Mouse (Mus musculus): ENCODE measurements at regions not wholly inside any gene's neighbourhood (a gene's known extent, or its start where the extent isn't known, plus 50 kb on each side); places are given as distances from the start of the nearest gene placed in this dataset.

DNA sequence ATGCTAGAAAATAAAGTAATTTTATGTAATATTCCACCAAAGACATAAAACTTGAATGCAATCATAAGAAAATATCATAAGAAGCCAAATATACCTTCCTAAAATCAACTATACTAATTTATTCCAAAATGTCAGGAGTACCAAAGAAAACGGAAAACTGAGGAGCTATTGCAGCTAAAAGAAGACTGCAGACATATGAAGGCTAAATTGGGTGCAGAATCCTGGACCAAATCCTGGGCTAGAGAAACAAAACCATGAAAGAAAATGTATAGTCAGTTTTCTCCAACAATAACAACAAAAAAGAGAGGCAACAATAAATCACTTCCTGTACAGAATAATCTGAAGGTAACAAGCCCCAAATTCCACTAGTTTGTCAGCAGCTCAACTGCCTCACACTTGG lies 126.4 kb upstream of the Steap4 start:
- Histone ChIP-seq H3K4me1 (ENCODE audit: control insufficient read depth, insufficient read depth, low read length) (no peaks in the 10 kb centered on the region), H3K4me3 (replicated peaks; ENCODE audit: extremely low read depth, low read depth, low read length) (no peak overlapping the region)
- TF ChIP-seq POLR2A (IDR thresholded peaks at IDR 0.05; ENCODE audit: borderline replicate concordance, extremely low read depth, low read depth, low read length): no peak
- TF ChIP-seq CTCF (IDR thresholded peaks at IDR 0.05; ENCODE audit: insufficient read depth, low read length): no peak
- WGBS: 92% methylated on average over 1 of the region's 1 CpGs
- DNase-seq: no peak

DNA sequence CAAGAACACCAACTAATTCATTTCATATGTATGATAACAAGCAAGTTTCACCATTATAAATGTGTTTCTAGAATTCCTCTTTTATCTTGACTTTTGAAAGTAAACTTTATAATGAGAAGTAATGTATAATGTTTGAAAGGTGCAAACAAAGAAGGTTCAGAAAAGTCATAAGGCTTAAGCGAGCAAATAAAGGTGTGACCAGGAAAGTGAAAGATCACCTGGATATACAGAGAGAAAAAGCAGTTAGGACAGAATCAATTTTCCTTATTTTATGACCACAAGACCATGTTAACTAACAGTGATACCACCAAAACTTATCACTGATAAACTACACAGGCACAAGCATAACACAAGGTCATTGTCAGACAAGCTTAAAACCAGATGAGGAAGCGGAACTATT lies 97.2 kb upstream of the Steap4 start:
- DNase-seq: no peak
- 82% methylated on average over 2 of the region's 2 CpGs for WGBS
- H3K4me1 ChIP-seq (ENCODE audit: control insufficient read depth, insufficient read depth, low read length): no peaks in the 10 kb centered on the region
- TF ChIP-seq POLR2A (IDR thresholded peaks at IDR 0.05; ENCODE audit: borderline replicate concordance, extremely low read depth, low read depth, low read length) (no peak), CTCF (IDR thresholded peaks at IDR 0.05; ENCODE audit: insufficient read depth, low read length) (no peak)
- no peak overlapping the region for H3K4me3 ChIP-seq (replicated peaks; ENCODE audit: extremely low read depth, low read depth, low read length)

DNA sequence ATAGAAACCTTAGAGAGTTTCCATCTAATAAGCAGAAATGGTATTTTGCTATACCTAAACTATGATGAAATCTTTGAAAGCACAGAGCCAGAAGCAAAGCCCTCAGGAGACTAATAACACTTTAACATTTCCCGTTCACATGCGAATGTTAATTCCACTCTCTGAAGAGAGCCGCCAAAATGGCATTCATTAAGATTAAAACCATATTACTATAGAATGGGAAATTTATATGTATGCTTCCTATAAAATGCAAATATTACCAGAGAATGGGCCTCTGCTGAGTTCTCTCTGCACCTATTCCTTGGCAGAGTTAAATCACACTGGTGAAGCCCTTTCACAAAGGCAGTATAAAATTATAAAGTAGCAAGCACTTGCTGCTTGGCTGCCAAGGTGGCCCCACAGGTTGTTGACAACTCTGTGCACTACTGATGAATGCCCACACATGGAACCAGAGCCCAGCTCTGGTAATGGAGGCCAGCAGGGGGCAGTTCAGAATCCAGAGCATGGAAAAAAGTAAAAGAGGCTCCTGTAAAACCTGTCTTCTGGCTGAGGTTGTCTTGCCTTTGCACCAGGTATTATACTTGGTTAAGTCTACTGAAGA lies 94.1 kb upstream of the Steap4 start:
- no peak overlapping the region for H3K4me3 ChIP-seq (replicated peaks; ENCODE audit: extremely low read depth, low read depth, low read length)
- WGBS: 88% methylated on average over 3 of the region's 3 CpGs
- H3K4me1 ChIP-seq (ENCODE audit: control insufficient read depth, insufficient read depth, low read length): no peaks in the 10 kb centered on the region
- no peak for DNase-seq
- no peak for TF ChIP-seq CTCF (IDR thresholded peaks at IDR 0.05; ENCODE audit: insufficient read depth, low read length)
- TF ChIP-seq POLR2A (IDR thresholded peaks at IDR 0.05; ENCODE audit: borderline replicate concordance, extremely low read depth, low read depth, low read length): no peak

GRCm38 (mm10) chr5:7899537-7899936 lies 60.7 kb upstream of the Steap4 start:
- WGBS: 66% methylated on average over 3 of the region's 3 CpGs
- no peak overlapping the region for H3K4me3 ChIP-seq (replicated peaks; ENCODE audit: extremely low read depth, low read depth, low read length)
- DNase-seq: no peak
- TF ChIP-seq CTCF (IDR thresholded peaks at IDR 0.05; ENCODE audit: insufficient read depth, low read length) (0 out of 2 replicates have a peak, but pooled peaks have one; percentile 24), POLR2A (IDR thresholded peaks at IDR 0.05; ENCODE audit: borderline replicate concordance, extremely low read depth, low read depth, low read length) (no peak)
- no peaks in the 10 kb centered on the region for H3K4me1 ChIP-seq (ENCODE audit: control insufficient read depth, insufficient read depth, low read length)

Data from lung, adult 2 months (tissue).